Mouse (Mus musculus) bone marrow macrophage, adult 2 months (primary cell): ENCODE measurements around the gene Nckap5l. TPM values are rescaled to one million over a fixed set of nuclear protein-coding genes. Genes with fewer than 3 reads are reported as not detected.

Experiments
- H3K27ac ChIP-seq: 2 replicates; pipeline ENCODE4 v1.5.1; 2012; ENCODE audit warnings: low read depth, low read length; ENCODE audit not compliant: insufficient read depth
- H3K4me1 ChIP-seq: 2 replicates; pipeline ENCODE4 v1.6.1; 2012; ENCODE audit warnings: low read length; ENCODE audit not compliant: control insufficient read depth, insufficient read depth
- H3K4me3 ChIP-seq: 2 replicates; pipeline ENCODE4 v1.5.1; 2012; ENCODE audit warnings: mild to moderate bottlenecking, low read length, moderate library complexity; ENCODE audit not compliant: insufficient read depth
- CTCF ChIP-seq: IDR thresholded peaks from 2 replicates; pipeline ENCODE4 v1.5.1; 2012; ENCODE audit warnings: low read depth, mild to moderate bottlenecking, low read length, moderate library complexity
- POLR2A ChIP-seq: IDR thresholded peaks from 2 replicates; pipeline ENCODE4 v1.6.1; 2012; ENCODE audit warnings: mild to moderate bottlenecking, low read depth, low read length, borderline replicate concordance
- polyA plus RNA-seq: library from polyadenylated mRNA; stranded (reverse); fragments of >200 nt; gene quantifications from 2 replicates; pipeline ENCODE4 v1.2.4, GENCODE M21; 2012; ENCODE audit not compliant: missing spikeins, insufficient read depth, insufficient read length

Nckap5l gene
- polyA plus RNA-seq, 1 experiment: 4.0 TPM

GRCm38 (mm10) chr15:99417692-99418271, 39.8 kb downstream of the Nckap5l start:
- Histone ChIP-seq H3K4me3 (no peak overlapping the region), H3K27ac (no peak overlapping the region), H3K4me1 (peaks cover 23% of the 10 kb centered on the region)
- TF ChIP-seq CTCF: no peak
- no peak for TF ChIP-seq POLR2A

DNA sequence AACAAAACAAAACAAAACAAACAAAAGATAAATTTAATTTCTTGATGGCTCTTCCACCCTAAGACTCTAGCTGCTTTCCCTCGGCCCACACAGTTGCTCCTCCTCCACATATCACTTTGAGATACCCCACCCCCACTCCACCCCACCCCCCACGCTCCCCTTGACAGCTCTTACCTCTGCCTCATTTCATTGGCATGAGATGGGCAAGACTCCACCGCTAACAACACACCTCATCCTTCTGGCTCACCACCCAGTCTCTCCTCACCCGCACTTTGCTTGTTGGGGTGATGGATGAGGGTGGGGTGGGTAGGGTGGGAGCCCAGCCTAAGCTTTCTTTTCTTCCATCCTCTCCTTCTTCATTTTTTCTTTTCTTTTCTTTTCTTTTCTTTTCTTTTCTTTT, 40.6 kb downstream of the Nckap5l start:
- TF ChIP-seq POLR2A: no peak
- no peak for TF ChIP-seq CTCF
- H3K4me3 ChIP-seq: no peak overlapping the region
- H3K4me1 ChIP-seq: peaks cover 15% of the 10 kb centered on the region
- no peak overlapping the region for H3K27ac ChIP-seq

DNA sequence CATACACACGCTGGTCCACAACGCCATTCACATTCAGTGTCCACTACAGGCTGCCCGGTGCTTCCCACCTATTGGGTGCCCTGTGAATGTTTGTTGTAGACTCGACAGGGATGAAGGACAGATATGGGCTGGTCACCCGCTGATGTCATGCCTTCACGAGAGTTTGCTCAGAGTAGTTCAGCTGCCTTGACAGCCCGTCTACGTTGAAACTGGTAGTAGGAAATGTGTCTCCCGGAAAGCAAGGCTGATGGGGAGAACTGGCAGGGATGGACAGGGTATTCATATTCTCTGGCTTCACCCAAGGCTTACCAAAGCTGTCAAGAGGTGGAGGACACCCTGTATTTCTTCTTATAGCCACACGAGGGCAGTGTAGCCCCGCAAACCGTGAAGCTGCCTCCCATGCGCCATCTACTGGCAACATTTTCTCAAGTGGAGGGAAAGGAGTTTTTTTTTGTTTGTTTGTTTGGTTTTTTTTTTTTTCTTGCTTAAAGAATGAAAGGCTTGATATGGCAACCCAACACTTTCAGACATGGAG, 41.1 kb downstream of the Nckap5l start:
- Histone ChIP-seq H3K4me3 (no peak overlapping the region), H3K27ac (no peak overlapping the region), H3K4me1 (peaks cover 10% of the 10 kb centered on the region)
- TF ChIP-seq CTCF (peak; percentile 100), POLR2A (no peak)

DNA sequence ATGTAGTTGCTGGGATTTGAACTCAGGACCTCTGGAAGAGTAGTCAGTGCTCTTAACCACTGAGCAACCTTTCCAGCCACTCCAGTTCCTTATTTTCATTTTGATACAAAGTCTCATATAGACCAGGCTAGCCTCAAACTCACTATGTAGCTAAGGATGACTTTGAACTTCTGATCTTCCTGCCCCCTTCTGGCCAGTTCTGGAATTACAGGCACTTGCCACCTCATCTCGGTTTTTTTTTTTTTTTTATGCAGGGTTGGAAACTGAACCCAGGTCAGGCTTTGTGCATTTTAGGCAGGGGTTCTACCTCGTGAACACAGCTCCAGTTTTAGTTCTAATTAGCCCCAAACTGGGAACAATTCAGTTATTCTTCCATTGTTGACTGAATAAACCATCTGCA, 41.8 kb downstream of the Nckap5l start:
- H3K27ac ChIP-seq: no peak overlapping the region
- peaks cover 4% of the 10 kb centered on the region for H3K4me1 ChIP-seq
- no peak for TF ChIP-seq POLR2A
- no peak for TF ChIP-seq CTCF
- H3K4me3 ChIP-seq: no peak overlapping the region

DNA sequence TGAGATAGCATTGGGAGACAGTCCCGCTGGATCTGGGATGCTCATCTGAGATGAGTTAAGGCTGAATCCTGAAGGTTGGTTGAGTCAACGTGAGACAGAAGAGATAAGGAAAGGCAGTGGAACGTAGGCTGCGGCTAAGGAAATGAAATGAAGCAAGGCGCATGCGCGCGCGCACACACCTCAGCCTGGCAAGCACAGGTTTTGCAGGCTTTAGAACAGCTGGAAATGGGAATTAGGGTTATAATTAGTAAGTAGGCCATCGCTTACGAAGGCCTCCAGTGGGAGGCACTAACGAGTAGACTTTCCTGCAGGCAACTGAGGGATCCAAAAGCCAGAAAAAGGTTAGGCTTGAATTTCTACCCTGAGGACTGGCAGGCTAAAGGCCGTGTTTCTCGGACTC, 45.8 kb downstream of the Nckap5l start:
- TF ChIP-seq CTCF (no peak), POLR2A (no peak)
- Histone ChIP-seq H3K4me1 (no peaks in the 10 kb centered on the region), H3K27ac (no peak overlapping the region), H3K4me3 (no peak overlapping the region)

DNA sequence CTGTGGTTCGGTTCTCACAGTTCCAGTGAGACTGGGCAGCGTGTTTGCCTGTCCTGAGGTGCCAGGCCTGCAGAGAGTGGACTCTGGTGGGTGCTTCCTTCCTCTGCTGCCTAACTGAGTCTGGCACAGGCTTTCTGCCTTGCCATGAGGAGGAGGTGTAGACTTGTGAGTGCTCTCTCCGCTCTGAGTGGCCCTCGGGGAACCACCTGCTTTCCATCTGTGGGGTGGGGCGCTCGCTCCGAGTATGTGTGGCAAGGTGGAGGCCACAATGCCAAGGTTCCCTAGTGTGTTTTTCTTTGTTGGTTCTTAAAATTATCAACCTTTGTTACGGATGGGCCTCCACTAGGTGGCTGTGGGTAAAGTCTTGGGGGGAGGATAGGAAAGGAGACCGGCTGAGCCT, 48.7 kb downstream of the Nckap5l start:
- no peak overlapping the region for H3K27ac ChIP-seq
- no peak overlapping the region for H3K4me3 ChIP-seq
- TF ChIP-seq CTCF (no peak), POLR2A (no peak)
- H3K4me1 ChIP-seq: no peaks in the 10 kb centered on the region

DNA sequence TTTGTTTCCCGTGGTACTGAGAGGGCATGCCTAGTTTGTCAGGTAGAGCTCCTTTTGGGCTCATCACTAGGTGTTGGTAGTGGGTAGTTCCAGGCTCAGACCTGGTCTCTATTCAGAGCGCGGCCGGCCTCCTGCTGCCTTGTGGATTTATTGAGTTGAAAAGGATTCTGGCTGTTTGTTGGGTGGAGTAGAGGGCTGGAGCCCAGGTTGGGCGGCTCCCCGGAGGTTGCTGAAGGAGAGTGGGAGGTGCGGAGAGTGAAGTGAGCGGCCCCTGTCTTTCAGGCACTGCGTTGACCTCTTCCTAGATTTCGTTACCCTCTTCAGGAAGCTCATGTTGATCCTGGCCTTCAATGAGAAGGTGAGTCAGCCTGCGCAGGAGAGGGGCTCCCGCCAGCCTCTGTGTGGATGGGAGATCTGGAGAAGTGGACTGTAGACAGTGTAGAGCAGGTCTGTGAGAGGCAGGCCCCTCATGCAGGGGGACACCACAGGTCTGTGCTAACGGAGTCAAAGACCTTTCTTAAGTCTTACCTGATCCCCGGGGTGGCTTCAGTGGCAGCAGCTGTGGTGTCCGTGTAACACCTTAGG, 50.5 kb downstream of the Nckap5l start:
- Histone ChIP-seq H3K4me1 (peaks cover 6% of the 10 kb centered on the region; the same call in 1 of the 2 replicates), H3K4me3 (no peak overlapping the region), H3K27ac (no peak overlapping the region)
- TF ChIP-seq POLR2A: no peak
- no peak for TF ChIP-seq CTCF

DNA sequence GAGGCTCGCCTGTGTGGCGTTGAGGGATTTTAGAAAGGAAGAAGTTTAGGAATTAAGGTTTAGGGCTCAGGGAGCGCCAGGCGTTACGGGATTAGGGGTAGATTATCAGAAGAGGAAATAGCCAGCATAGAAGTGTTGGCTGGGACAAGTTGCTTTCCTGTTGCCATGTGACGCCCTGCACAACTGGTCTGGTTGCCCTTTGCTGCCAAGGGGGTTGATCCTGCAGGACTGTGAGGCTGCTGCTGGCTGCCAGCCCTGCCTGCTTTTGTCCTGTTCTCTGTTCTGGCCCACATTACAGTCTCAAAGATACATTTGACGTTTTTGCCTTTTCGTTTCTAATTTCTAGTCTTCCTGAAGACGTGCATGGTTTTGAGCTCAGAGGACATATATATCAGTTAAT, 52.4 kb downstream of the Nckap5l start:
- TF ChIP-seq CTCF (no peak), POLR2A (no peak)
- Histone ChIP-seq H3K4me3 (no peak overlapping the region), H3K27ac (no peak overlapping the region), H3K4me1 (peaks cover 14% of the 10 kb centered on the region)

- H3K4me3 ChIP-seq: no peak overlapping the region
- TF ChIP-seq CTCF: no peak
- no peak for TF ChIP-seq POLR2A
- peaks cover 31% of the 10 kb centered on the region for H3K4me1 ChIP-seq
Measured at GRCm38 (mm10) chr15:99403159-99403889, 54.2 kb downstream of the Nckap5l start.

DNA sequence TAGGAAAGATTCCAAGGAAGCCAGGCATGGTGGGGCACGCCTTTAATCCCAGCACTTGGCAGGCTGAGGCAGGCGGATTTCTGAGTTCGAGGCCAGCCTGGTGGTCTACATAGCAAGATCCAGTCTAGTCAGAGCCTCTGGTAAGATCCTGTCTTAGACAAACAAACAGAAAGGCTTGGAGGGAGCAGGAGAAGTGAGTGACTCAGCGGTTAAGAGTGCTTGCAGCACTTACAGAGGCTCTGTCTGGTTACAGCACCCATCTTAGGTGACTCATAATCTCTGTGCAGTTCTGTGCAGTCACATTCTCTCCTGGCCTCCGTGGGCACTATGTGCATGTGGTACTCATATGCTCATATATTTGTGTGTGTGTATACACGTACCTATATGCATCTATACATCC, 56.9 kb downstream of the Nckap5l start:
- Histone ChIP-seq H3K4me3 (no peak overlapping the region), H3K27ac (0 out of 2 replicates have a peak overlapping the region, but pooled peaks have one; percentile 26), H3K4me1 (peaks cover 52% of the 10 kb centered on the region)
- TF ChIP-seq POLR2A (no peak), CTCF (no peak)

More at GRCm38 (mm10) chr15:99403159-99403889, 54.2 kb downstream of the Nckap5l start:
- H3K27ac ChIP-seq: no peak overlapping the region
